Mouse (Mus musculus) kidney, embryonic 14.5 days (tissue): ENCODE data around the gene Plpp3. TPM values are rescaled to one million over a fixed set of nuclear protein-coding genes. Genes with fewer than 3 reads are reported as not detected.
A peak's percentile ranks its signal among the peaks of the same experiment; 100 is the strongest.

ENCODE experiments used
- ATAC-seq: fragments of 200-750 bp; cut with Nextera tagmentation; 2 replicates; pipeline ENCODE4 v1.8.0; 2017; ENCODE audit warnings: moderate number of reproducible peaks, mild to moderate bottlenecking, moderate TSS enrichment, moderate library complexity; ENCODE audit not compliant: low FRiP score, low TSS enrichment
- H3K27ac ChIP-seq: fragments of 300-500 bp; sonication (generic); 2 replicates; pipeline ENCODE4 v1.5.1; 2014; ENCODE audit warnings: low read depth, mild to moderate bottlenecking, low read length, moderate library complexity, mixed read lengths
- H3K27me3 ChIP-seq: fragments of 300-500 bp; sonication (generic); 2 replicates; pipeline ENCODE4 v1.6.1; 2014; ENCODE audit warnings: mild to moderate bottlenecking, low read length; ENCODE audit not compliant: control insufficient read depth, insufficient read depth
- H3K36me3 ChIP-seq: fragments of 300-500 bp; sonication (generic); 2 replicates; pipeline ENCODE4 v1.6.1; 2014; ENCODE audit warnings: low read length, mixed read lengths; ENCODE audit not compliant: control insufficient read depth, insufficient read depth
- H3K4me1 ChIP-seq: fragments of 300-500 bp; sonication (generic); 2 replicates; pipeline ENCODE4 v1.6.1; 2014; ENCODE audit warnings: low read length, mixed read lengths; ENCODE audit not compliant: control insufficient read depth, insufficient read depth
- H3K4me2 ChIP-seq: fragments of 300-500 bp; sonication (generic); replicated peaks from 2 replicates; pipeline ENCODE4 v1.6.1; 2014; ENCODE audit warnings: low read depth, mild to moderate bottlenecking, low read length
- H3K4me3 ChIP-seq: fragments of 300-500 bp; sonication (generic); 2 replicates; pipeline ENCODE4 v1.5.1; 2014; ENCODE audit warnings: mild to moderate bottlenecking, low read length
- H3K9ac ChIP-seq: fragments of 300-500 bp; sonication (generic); 2 replicates; pipeline ENCODE4 v1.6.1; 2014; ENCODE audit warnings: low read depth, mild to moderate bottlenecking, low read length, moderate library complexity
- H3K9me3 ChIP-seq: fragments of 300-500 bp; sonication (generic); 2 replicates; pipeline ENCODE4 v1.6.1; 2016; ENCODE audit warnings: low read length; ENCODE audit not compliant: control insufficient read depth
- WGBS: fragments of 180-500 bp; shearing (Covaris S2); extraction: QIAGEN DNeasy Blood & Tissue Kit; methylation state at CpG from one replicate; pipeline ENCODE4 v1.1.7; 2014; 5-methylcytosine and 5-hydroxymethylcytosine counted together
- polyA plus RNA-seq: library from polyadenylated mRNA; unstranded; fragments of >200 nt; fragmentation: Nextera tagmentation; extraction: Ambion mirVana; gene quantifications from 2 replicates; pipeline ENCODE4 v1.2.1, GENCODE M21; 2014

The Plpp3 gene
- polyA plus RNA-seq, 1 experiment from 2014 or later: 53.0 TPM

GRCm38 (mm10) chr4:105156281-105156680 is 866 bp upstream of the Plpp3 start:
- WGBS: 79% methylated on average over 7 of the region's 7 CpGs
- Histone ChIP-seq H3K4me1 (peaks cover 8% of the 10 kb centered on the region; the same call in 1 of the 2 replicates), H3K9me3 (no peaks in the 10 kb centered on the region), H3K4me3 (no peak overlapping the region), H3K4me2 (no peak overlapping the region), H3K27ac (no peak overlapping the region), H3K27me3 (no peaks in the 10 kb centered on the region), H3K9ac (no peak overlapping the region), H3K36me3 (peaks cover under 1% of the 10 kb centered on the region; the same call in 1 of the 2 replicates)
- ATAC-seq: no peak

- peak overlapping the region; percentile 73; the same call in 1 of the 2 replicates for H3K4me2 ChIP-seq
- no peaks in the 10 kb centered on the region for H3K9me3 ChIP-seq
- WGBS: under 1% methylated on average over 4 of the region's 4 CpGs
- H3K27ac ChIP-seq: peak overlapping the region; percentile 94
- peaks cover 5% of the 10 kb centered on the region; the same call in 1 of the 2 replicates for H3K36me3 ChIP-seq
- no peaks in the 10 kb centered on the region for H3K27me3 ChIP-seq
- no peak for ATAC-seq
- peak overlapping the region; percentile 90 for H3K4me3 ChIP-seq
- H3K9ac ChIP-seq: peak overlapping the region; percentile 95; the same call in 1 of the 2 replicates
- peaks cover 8% of the 10 kb centered on the region; the same call in 1 of the 2 replicates for H3K4me1 ChIP-seq
These were observed 232 bp upstream of the Plpp3 start for GRCm38 (mm10) chr4:105156955-105157275.

DNA sequence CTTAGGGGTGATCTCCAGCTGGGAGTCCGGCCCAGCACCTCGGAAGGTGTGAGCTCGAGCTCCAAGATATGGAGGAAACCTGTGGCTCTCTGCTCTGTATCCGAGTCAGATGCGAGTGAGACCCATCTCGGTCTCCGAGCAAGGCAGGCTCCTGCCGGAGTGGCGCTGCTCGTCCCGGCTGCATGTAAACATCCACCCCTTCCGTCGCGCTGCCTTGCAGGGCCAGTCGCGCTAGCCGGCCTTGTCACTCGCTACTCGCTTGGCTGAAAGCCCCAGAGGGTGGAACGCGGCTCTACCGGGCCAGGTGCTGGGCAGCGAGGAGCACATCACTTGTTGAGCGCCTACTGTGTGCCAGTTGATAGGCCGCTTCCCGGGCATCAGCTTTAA is 1.0 kb downstream of the Plpp3 start:
- Histone ChIP-seq H3K36me3 (peaks cover 5% of the 10 kb centered on the region; the same call in 1 of the 2 replicates), H3K4me1 (peaks cover 10% of the 10 kb centered on the region; the same call in 1 of the 2 replicates), H3K4me3 (peak overlapping the region; percentile 90), H3K27me3 (no peaks in the 10 kb centered on the region), H3K9ac (peak overlapping the region; percentile 95), H3K4me2 (peak overlapping the region; percentile 73), H3K27ac (peak overlapping the region; percentile 94), H3K9me3 (no peaks in the 10 kb centered on the region)
- peak; percentile 67 for ATAC-seq
- under 1% methylated on average over 26 of the region's 26 CpGs for WGBS

- Histone ChIP-seq H3K36me3 (peaks cover 7% of the 10 kb centered on the region; the same call in 1 of the 2 replicates), H3K4me1 (peaks cover 16% of the 10 kb centered on the region; the same call in 1 of the 2 replicates), H3K9ac (peak overlapping the region; percentile 95), H3K4me2 (peak overlapping the region; percentile 73), H3K4me3 (peak overlapping the region; percentile 90), H3K9me3 (no peaks in the 10 kb centered on the region), H3K27me3 (no peaks in the 10 kb centered on the region), H3K27ac (peak overlapping the region; percentile 94; the same call in 1 of the 2 replicates)
- no peak for ATAC-seq
- WGBS: 1% methylated on average over 18 of the region's 18 CpGs
These were observed 1.7 kb downstream of the Plpp3 start for GRCm38 (mm10) chr4:105158651-105159530.

DNA sequence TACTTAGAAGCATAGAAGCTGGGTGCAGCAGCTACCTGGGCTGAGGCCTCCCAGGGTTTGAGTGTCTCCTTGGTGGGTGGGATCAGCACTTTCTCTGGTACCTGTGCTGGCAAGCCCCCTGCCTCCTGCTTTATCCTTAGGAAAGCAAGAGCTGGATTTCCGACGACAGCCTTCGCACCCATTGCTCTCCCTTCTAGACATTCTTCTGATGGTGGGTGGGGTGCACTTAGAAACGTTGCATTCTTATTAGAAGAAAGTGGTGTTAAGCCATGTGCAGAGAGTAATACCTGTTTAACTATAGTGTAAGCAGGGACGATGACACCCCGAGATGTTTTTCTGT is 2.4 kb downstream of the Plpp3 start:
- no peak overlapping the region for H3K27ac ChIP-seq
- H3K4me3 ChIP-seq: peak overlapping the region; percentile 90
- H3K4me1 ChIP-seq: peaks cover 16% of the 10 kb centered on the region; the same call in 1 of the 2 replicates
- ATAC-seq: no peak
- H3K9ac ChIP-seq: peak overlapping the region; percentile 95; the same call in 1 of the 2 replicates
- peak overlapping the region; percentile 73 for H3K4me2 ChIP-seq
- 24% methylated on average over 6 of the region's 6 CpGs for WGBS
- H3K27me3 ChIP-seq: no peaks in the 10 kb centered on the region
- H3K36me3 ChIP-seq: peaks cover 8% of the 10 kb centered on the region; the same call in 1 of the 2 replicates
- H3K9me3 ChIP-seq: no peaks in the 10 kb centered on the region

- H3K4me1 ChIP-seq: peaks cover 16% of the 10 kb centered on the region; the same call in 1 of the 2 replicates
- H3K27ac ChIP-seq: no peak overlapping the region
- 84% methylated on average over 6 of the region's 6 CpGs for WGBS
- no peaks in the 10 kb centered on the region for H3K9me3 ChIP-seq
- peaks cover 8% of the 10 kb centered on the region; the same call in 1 of the 2 replicates for H3K36me3 ChIP-seq
- H3K9ac ChIP-seq: no peak overlapping the region
- no peak for ATAC-seq
- H3K4me2 ChIP-seq: peak overlapping the region; percentile 73
- H3K4me3 ChIP-seq: no peak overlapping the region
- H3K27me3 ChIP-seq: no peaks in the 10 kb centered on the region
These were observed 3.3 kb downstream of the Plpp3 start for GRCm38 (mm10) chr4:105160470-105160869.

DNA sequence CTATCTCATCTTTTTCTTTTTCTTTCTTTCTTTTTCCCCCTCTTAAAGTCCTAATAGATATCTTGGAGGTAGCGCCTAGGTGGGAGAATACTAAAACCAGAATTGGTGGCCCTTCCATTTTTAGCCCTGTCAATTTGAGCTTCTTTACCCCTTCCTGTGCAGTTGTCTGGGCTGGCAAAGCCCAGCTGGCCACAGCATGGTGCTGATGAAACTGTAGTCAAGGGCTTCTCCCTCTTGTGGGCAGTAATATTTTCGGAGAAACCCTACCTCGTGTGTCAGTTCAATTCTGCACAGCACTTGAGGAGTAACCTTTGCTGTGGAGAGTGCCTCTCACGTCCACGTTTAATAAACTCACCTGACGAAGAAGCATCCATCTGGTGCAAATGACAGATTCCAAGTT is 4.9 kb downstream of the Plpp3 start:
- Histone ChIP-seq H3K36me3 (peaks cover 8% of the 10 kb centered on the region; the same call in 1 of the 2 replicates), H3K27me3 (no peaks in the 10 kb centered on the region), H3K4me1 (peaks cover 16% of the 10 kb centered on the region; the same call in 1 of the 2 replicates), H3K27ac (no peak overlapping the region), H3K4me2 (no peak overlapping the region), H3K9ac (no peak overlapping the region), H3K9me3 (no peaks in the 10 kb centered on the region), H3K4me3 (no peak overlapping the region)
- WGBS: 59% methylated on average over 6 of the region's 6 CpGs
- ATAC-seq: no peak

DNA sequence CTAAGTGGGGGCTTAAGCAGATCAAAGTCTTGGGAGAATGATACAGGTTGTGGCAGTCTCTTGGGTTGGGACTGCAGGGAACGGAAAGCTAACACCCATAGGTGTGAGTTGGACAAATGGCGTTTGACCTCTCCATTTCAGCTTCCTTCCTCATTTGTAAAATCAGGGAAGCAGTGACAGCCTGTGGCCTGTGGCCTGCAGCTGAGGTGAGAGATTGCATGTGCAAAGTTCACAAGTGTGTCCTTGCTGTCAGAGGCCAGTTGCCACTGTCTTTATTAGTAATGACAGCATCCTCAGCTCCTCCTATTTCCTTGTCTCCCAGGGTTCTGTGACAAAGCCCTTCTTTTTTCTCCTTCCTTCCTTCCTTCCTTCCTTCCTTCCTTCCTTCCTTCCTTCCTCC is 5.5 kb downstream of the Plpp3 start:
- H3K4me2 ChIP-seq: no peak overlapping the region
- peaks cover 16% of the 10 kb centered on the region; the same call in 1 of the 2 replicates for H3K4me1 ChIP-seq
- no peak overlapping the region for H3K27ac ChIP-seq

DNA sequence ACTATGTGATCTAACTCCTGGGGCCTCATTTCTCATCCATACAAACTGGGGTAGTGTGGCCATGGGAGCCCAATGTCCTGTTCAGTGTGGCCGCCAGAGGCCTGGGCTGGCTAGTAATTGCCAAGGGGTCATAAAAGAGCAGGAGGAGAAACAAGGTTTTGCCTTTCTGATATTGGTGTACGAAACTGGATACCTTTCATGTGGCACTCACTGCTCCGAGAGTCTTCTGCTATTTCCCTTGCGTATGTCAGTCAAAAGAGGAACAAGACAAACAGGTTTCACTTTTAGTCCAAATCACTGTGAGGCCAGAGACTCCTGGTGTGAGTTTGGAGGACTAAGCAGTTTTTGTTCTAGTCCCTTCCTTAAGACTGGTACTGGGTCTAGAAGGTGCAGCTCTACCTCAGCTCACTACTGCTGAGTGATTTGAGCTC is 6.8 kb downstream of the Plpp3 start:
- H3K27me3 ChIP-seq: no peaks in the 10 kb centered on the region
- 37% methylated on average over 4 of the region's 4 CpGs for WGBS
- H3K4me3 ChIP-seq: no peak overlapping the region
- H3K4me1 ChIP-seq: peaks cover 21% of the 10 kb centered on the region; the same call in 1 of the 2 replicates
- no peak overlapping the region for H3K4me2 ChIP-seq
- H3K27ac ChIP-seq: no peak overlapping the region
- H3K9me3 ChIP-seq: no peaks in the 10 kb centered on the region
- H3K9ac ChIP-seq: no peak overlapping the region
- peaks cover 8% of the 10 kb centered on the region; the same call in 1 of the 2 replicates for H3K36me3 ChIP-seq
- no peak for ATAC-seq

More for the DNA sequence above, 5.5 kb downstream of the Plpp3 start:
- Histone ChIP-seq H3K36me3 (peaks cover 8% of the 10 kb centered on the region; the same call in 1 of the 2 replicates), H3K9ac (no peak overlapping the region), H3K4me3 (no peak overlapping the region), H3K9me3 (no peaks in the 10 kb centered on the region), H3K27me3 (no peaks in the 10 kb centered on the region)
- WGBS: 61% methylated on average over 2 of the region's 2 CpGs
- ATAC-seq: no peak
